Mouse (Mus musculus) erythroblast, adult 5-6 weeks (primary cell): Measurements from ENCODE around the gene Cemip. TPM values are rescaled to one million over a fixed set of nuclear protein-coding genes. Genes with fewer than 3 reads are reported as not detected.

Experiments
- ATAC-seq: replicated peaks from 2 replicates; pipeline ENCODE4 v1.8.0; 2016; ENCODE audit warnings: moderate number of reproducible peaks, mild to moderate bottlenecking, moderate TSS enrichment, inconsistent platforms; ENCODE audit not compliant: poor library complexity, low FRiP score, severe bottlenecking
- total RNA-seq, 2 experiments: library from RNA; stranded (forward) in 1 of 2; stranded (reverse) in 1 of 2; fragments of 150-400 nt in 1 of 2; fragments of 200-764, 138-1000 nt in 1 of 2; gene quantifications; 2 replicates each; pipeline versions ENCODE4 v1.2.3 to v1.2.4; 2015 to 2017; ENCODE audit warnings: low replicate concordance in 2 of 2

The Cemip gene
- total RNA-seq, 2 experiments from 2014 or later: not detected

DNA sequence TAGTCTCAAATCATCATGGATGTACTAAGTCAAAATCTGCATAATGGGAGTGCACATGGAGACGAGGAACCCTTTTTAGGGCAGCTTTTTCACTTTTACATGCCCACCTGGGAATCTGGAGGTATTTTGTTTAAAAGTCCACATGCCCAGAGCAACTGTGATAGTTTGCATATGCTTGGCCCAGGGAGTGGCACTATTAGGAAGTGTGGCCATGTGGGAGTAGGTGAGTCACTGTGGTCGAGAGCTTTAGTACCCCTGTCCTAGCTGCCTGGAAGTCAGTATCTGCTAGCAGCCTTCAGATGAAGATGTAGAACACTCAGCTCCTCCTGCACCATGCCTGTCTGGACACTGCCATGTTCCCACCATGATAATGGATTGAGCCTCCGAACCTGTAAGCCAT is 14.4 kb upstream of the Cemip start:
- ATAC-seq: no peak

DNA sequence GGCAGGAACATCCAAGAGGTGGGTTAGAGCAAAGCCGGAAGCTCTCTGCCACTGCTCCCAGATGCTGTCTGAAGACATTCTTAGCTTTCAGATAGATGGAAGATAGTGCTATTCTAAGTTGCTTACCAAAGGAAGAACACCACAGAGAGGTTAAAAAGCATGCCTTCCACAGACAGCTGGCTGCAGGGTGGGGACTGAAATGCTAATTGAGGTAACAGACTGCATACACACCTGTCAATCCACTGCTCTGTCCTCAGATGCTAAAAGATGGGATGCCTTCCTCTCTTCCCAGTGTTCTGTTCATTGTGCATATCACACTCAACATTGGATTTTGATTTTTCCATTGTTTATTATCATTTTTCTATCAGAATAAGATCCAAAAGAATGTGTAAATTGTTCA is 11.8 kb upstream of the Cemip start:
- ATAC-seq: no peak

DNA sequence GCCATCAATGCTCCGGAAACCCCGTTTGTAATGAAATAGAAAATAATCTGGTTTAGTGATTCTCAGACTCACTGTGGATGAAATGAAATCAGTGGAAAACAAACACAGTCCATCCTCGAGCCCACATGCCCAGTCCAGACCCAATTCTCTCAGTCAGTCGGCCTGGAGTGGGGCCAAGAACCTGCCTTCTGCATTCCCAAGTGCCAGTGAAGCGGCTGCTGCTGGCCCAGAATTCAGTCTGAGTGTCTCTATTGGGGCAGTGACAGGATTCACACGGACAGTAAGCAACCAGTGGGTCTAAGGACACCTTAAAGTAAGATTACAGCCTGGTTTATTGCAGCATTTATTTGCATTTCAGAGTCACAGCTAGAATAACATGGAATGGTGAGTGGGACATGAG is 10.2 kb upstream of the Cemip start:
- ATAC-seq: no peak

DNA sequence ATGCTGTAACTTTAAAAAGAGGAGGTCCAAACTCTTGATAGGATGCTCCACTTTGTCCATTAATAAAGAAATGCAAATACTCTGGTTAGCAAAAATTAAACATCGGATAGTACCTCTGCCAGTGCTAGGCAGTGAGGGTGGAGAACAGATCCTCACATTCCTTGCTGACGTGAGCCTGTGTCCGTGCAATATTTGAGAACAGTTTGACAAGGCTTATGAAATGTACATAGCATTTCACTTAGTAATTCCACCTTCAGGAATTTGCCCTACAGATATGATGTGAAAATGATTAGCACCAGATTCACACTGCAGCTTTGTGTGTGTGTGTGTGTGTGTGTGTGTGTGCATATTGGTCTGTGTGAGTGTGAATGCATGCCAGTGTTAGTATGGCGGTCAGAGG is 4.5 kb upstream of the Cemip start:
- no peak for ATAC-seq

DNA sequence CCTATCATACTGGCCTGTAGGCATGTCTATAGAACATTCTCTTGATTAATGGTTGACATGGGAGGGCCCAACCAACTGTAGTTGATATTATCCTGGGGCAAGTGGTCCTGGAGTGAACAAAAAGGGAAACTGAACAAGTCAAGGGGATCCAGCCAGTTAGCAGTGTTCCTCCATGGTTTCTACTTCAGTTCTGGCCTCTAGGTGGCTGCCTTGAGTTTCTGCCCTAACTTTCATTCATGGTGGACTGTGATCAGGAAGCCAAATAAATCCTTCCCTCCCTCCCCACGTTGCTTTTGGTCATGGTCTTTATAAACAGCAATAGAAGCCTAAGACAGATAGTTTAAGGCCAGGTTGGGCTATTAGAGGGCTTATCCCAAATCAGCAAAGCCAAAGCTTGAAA is 3.5 kb upstream of the Cemip start:
- ATAC-seq: no peak

DNA sequence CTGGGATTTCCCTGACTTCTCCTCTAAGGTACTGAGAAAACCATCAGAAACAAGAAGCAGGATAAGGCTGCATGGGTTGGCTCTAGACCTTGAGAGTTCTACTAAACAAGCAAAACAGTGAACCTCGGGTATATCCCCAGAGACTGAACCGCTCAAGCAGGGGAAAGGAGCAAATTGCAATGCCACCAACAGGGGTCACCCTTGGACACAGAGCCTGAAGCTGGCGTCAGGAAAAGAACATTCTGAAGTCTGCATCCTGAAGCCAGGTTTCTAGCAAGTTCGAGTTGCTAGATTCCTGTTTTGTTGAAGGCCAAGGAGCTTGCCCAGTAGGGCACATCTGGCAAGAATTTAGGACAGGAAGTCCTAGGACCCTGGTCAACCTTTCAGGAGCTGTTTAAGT is 2.7 kb upstream of the Cemip start:
- ATAC-seq: no peak

DNA sequence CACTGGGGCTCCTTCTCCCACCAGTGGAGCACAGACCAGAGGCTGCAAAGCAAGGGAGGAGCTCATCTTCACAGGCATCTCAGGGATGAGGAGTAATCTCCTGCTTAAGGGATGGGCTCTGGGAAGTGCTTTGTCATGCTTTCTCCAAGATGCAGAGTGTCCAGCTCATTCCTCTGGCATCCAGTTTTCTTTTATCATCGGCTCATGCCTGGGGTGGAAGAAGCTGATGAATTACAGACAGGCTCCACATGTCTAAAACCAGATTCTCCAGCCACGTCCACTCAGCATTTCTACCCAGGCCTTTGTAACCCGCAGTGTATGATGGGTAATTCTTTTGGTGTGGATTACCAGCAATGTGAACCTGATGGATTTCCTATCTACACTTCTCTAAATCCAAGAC is 1.9 kb upstream of the Cemip start:
- ATAC-seq: no peak

DNA sequence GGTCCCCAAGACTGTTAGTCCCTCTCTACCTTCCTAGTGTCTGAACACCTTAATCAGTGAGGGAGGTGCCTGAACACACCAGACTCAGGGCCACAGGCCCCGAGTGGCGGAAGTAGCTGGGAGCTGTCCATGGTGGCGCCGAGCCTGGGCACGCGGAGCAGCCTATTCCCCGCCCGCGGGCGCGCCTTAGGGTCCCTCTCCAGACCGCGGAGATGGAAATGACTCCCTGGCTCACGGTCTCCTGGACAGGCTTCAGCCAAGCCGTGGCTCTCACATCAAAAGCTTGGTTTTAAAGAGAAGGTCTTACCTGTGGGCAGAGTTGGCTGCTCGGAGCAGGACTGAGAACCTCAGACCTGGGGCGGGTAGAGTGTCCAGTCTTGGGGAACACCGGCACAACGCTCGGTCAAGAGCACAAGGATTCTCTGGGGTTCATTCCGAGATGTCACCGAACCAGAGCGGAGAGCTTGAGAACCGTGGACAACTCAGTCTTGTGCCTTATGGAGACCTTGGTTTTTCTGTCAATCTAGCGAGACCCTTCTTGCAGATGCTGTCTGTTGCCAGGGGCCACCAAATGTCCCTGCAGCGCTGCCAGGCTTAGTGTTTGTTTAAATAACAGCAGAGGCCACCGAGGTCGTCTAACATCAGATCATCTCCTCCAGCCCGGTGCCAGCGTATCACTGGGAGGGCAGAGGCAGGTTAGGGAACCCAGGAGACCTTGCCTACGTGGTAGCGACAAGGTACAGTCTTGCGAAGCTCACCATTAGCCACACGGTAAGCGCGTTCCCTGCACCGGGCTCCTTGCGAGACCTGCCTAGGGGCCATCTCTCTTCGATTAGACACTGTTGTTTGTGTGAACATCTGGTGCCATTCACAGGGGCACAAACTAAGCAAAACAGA is 1.0 kb downstream of the Cemip start:
- ATAC-seq: no peak

DNA sequence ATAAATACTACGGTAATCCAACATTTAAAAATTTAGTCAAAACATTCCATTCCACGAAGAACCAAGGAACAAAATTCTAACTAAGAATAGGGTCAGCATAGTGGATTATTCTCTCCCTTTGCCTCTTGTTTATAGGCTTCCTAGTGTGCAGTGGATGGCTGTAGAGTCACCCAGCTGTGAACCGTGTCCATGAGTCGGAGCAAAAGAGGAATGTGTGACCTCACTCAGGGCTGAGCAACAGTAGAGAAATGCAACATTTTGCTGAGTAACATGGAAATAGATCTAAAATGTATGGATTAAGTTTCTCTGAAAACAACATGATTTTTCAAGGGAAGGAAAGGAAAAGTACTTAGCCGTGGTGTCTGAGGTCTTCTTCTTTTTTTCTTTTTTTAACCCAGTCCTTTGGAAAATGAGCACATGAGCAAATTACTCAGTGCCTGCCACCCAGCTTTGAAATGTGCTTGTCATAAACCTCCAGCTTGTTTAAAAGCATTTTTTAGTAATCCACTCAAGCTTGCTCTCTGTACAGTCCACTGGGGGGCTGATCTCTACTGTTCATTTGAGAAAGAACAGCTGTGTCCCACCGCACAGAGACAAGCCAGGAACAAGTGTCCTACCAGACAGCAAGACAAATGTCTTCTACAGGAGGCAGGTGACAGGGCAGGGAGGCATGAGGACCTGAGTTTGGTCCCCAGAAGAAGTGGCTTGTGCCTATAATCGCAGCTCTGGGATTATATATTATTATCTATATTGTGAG is 8.9 kb downstream of the Cemip start:
- ATAC-seq: no peak

DNA sequence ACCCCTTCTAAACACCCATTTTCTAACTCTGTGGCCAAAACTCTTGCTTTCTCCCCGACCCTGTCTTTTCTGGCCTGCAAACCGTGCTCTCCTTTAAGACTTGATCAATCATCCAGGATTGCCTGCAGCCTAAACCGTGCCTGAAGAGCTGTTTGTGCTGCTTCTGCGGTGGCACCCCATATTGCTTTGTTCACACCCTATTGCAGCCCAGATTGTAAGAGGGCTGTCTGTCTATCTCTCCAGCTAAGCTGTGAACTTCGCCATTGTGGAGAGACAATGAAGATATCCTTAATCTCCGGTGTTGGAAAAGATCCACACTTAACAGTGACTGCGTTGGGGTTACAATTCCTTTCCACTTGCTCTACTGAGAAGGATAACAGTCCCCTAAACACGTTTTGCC is 12.0 kb downstream of the Cemip start:
- no peak for ATAC-seq

DNA sequence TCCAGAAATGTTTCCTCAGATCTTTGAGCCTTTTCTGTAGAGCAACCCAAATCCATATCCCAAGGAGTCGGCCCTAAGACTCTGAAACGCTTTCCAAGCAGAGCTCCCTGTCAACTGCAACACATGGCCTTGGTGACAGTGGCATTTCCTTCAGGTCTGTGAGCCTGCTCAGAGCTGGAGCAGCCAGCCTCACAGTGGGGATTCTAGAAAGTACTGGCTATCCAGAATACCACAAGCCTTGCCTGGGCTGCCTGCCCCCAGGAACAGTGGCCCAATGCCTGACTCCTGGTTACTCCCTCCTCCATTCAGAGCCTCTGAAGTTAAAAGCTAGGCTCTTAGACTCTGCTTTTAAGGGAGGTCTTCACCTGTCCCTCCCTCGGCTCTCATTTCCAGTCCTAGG is 12.4 kb downstream of the Cemip start:
- no peak for ATAC-seq

DNA sequence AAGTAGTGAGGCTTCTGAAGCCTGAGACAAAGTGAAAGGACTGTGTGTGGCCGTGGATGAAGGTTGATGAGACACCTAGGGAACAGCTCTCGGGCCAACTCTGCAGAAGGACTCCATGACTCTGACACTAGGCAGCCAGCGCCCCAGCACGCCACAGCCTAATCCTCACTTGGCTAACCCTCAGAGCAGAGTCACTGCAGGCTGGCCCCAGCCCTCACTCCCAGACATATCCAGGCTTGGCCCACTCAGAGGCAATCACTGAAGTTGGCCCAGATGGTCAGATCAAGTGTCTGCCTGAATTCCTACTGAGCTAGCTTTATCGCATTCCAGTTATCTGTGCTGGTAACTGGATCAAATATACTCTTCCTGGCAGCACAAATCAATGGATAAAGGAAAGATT is 17.4 kb downstream of the Cemip start:
- no peak for ATAC-seq

DNA sequence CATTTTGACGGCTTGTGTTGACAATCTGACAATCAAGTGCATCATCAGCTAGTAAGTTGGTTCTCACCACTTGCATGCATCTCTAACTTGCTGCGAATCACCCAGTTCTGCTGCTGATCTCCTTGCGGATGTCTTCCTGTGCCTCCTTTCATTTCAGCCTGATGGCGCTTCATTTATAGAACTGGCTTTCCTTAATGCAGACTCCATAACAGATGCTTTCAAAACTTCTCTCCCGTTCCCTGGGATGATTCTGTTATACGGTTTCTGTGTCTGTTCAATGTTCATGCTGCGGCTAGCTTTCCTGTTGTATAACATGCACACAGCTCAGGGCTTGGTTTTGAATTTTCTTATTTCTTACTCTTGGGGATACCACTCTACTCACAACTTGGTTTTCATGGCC is 26.5 kb downstream of the Cemip start:
- no peak for ATAC-seq

DNA sequence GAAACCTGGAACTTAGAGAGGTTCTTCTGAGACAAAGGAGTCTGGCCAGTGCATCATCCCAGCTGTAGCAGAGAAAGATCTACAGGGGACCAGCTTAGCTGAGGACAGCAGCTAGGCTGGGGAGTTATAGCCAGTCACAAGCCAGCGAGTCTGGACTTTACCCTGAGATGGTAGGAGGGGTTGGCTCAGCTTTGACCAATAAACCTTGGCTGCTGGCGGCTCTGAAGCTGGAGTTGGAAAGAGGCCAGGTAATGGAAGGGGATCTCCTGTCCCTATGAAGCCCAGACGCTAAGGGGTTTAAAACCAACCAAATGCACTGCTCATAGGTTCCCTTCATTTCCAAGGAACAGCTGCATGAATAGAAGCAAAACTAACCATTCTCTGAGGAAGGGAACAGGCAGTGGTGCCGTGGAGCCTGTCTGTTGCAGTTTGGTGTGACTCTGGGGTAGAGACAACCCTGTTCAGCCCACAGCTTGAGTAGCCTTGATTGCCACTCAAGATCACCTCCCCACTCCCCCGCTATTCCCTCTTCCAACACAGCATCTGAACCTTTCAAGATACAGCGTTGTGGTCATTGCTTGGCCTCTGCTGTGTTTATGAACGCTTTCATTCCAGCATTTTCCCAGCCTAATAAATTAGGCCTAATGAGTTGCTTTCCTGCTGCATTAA is 30.2 kb downstream of the Cemip start:
- no peak for ATAC-seq

DNA sequence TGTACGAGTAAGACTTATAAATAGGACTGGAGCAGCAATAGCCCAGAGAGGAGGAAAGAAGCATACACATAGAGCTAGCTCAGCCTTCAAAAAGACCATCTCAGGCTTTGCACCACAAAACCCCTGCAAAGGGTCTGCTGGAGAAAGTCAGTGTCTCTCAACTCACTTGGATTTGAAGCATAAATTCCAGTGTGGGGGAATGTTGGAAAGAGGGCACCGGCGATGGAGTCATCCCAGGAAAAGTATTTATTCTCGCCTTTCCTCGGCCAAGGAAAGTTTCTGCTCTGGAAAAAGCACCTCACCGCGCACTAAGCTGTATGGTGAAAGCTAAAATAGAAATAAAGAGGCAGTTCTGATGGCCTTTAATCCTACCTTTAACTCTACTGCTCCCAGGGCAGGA is 32.4 kb downstream of the Cemip start:
- no peak for ATAC-seq

DNA sequence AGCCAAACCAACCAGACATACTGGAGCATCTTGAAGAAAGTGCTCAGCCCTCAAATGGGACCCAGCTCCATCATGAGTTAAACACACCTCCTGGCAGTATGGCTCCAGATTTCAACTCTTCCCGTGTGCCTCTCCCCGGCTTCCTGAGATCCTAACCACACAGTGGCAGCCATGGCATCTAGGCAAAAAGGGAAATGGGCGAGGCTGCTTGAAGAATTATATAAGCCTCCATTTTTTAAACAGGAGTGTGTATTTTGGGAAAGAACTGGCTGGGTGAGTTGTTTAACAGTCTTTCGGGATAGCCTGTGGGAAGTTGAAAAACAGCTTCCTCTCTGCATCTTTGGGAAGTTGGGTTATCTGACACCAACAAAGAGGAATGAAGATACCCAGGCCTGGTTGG is 34.9 kb downstream of the Cemip start:
- ATAC-seq: no peak

DNA sequence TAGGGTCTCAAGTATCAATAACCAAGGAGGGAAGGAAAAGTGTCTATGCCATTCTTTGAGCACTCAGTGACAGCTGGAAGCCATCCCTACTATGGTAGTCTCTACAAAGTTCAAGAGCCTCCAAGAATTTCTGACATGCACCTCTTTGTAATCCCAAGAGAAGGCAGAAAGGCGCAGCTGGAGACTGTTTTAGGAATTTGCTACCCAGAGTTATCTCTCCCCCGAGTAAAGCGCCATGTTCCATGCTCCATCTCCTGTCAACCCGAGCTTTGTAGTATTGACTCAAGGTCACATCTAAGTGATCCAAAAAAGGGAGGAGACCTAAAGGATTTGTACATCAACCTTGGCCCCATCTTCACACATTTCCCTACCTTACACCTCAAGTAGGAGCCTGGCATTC is 40.8 kb downstream of the Cemip start:
- no peak for ATAC-seq

DNA sequence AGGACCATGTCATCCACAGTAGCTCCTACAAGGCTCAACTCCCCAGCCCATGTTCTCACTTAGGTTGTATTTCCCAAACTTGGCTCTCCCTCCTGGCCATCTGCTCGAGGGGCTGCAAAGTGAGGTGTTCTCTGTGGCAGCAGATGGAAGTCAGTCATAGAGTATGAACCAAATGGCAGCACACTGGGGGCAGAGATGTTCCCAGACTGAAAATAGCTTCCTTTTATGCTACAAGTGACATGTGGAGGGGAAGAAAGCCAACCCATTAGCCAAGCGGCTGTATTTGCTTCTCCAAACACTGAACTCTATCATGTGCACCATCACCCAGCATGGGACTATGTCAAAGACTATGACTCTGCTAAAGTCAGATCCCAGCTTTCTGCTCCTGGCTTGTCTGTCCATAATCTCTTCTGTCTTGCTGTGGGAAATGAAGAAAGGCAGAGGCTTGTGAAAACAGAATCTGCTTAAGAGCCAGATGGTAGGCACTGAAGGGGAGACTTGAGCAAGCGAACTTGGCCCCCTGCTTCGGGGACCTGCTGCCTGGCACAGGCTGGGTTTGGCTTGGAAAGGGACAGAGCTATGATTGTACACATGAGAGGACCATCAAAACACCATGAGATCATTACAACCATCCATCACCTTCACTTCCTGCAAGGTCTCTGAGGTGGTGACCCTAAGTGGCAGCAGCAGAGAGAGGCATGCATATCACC is 41.6 kb downstream of the Cemip start:
- no peak for ATAC-seq

DNA sequence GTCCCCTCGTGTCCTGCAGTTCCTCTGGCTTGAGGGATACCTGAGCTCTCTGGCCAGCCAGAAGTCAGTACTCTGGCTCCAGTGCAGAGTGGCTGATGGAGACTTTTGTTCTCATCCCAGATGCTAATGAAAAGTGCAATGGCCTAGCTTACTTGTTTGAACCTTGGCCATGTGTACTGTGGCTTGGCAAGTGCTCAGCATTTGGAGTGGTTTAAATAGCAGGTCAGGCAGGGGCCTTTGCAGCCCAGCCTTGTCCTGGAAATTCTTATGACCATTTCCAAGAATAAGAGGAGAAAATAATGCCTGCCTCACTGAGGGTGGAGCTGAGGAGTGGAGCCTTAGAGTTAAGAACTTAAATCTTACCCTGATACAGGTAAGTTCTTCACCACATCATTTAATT is 43.6 kb downstream of the Cemip start:
- ATAC-seq: no peak

DNA sequence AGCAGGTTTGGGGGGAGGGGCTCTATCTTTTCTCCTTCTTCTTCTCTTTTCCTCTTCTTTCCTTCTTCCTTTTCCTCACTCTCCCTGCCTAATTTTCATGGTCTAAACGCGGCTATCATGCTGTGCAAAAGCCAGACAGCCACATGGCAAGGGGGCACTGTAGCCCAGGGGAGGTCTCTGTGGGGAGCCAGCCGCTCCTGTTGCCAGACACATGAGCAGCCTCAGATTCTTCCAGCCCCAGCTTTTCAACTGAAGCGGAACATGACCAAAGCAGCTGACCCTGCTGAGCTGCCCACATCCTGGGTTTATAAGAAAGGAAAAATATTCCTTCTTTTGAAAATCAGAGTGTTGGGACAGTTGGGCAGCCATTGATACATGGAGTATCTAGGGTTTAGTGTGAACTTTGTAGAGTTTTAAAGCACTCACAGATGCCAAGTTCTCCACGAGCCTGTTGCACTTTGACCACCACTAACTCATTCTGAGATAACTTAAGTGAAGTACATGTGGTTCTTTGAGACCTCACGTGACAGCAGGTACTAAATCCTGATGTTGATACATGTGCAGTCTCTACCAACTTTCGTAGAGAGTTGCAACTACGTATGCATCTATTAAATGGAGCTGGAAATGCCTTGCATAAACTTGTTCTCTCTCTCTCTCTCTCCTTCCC is 46.3 kb downstream of the Cemip start:
- ATAC-seq: no peak
